9 mouse cellular contexts compared by ENCODE assay signal in the genomic region with DNA sequence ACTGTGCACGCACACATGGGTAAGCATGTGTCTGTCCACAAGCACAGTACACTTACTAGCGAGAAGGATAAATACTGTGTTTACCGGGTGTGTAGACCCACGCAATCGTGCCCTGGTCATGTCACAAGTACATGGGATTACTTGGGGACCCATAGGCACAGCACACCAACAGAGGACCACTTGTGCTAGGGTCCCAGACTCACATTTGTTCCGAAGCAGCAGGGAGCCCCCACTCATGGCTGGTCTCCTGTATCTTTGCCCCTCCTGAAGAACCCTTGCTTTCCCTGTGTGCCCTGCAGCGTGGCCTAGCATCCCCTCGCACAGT. TPM values are rescaled to one million over a fixed set of nuclear protein-coding genes. Genes with fewer than 3 reads are reported as not detected.
DNase-seq lines count a peak whose midpoint lies in the region; ATAC-seq lines count a peak whose summit lies in the region.
"Had no signal": no experiment of that assay in that cellular context is flagged by ENCODE, and none has a peak within 500 bp of the region (broad histone marks: within the 10 kb centered on the region; RNA-seq: fewer than 3 reads in every experiment).

No protein-coding gene starts in this region.

- peaks cover 47% of the 10 kb centered on the region for H3K4me1 ChIP-seq in lung, embryonic 15.5 days
- peaks cover 68% of the 10 kb centered on the region for H3K4me1 ChIP-seq in forebrain, embryonic 16.5 days (replicated peaks; ENCODE audit: control insufficient read depth, insufficient read depth, low read length)
- H3K4me1 ChIP-seq in limb, embryonic 11.5 days (ENCODE audit: control insufficient read depth, insufficient read depth, low read length) = peaks cover 26% of the 10 kb centered on the region; the same call in 1 of the 2 replicates
- H3K4me1 ChIP-seq in stomach, embryonic 15.5 days = peaks cover 33% of the 10 kb centered on the region

- no peak overlapping the region for H3K9ac ChIP-seq in lung, embryonic 15.5 days
- no peak overlapping the region for H3K9ac ChIP-seq in forebrain, embryonic 16.5 days (replicated peaks; ENCODE audit: low read depth, low read length)
- peak overlapping the region; percentile 61; the same call in 1 of the 2 replicates for H3K9ac ChIP-seq in limb, embryonic 11.5 days (ENCODE audit: low read length)
- H3K9ac ChIP-seq in stomach, embryonic 15.5 days = no peak overlapping the region

- ATAC-seq in lung, embryonic 15.5 days (ENCODE audit: borderline replicate concordance, extremely low read depth, low FRiP score, low TSS enrichment) = no peak
- ATAC-seq in forebrain, embryonic 16.5 days = no peak
- no peak for ATAC-seq in limb, embryonic 11.5 days (ENCODE audit: insufficient number of reproducible peaks, low FRiP score, low TSS enrichment, low read depth)
- no peak for ATAC-seq in stomach, embryonic 15.5 days (ENCODE audit: insufficient read depth, low FRiP score, low read depth)

- WGBS in lung, embryonic 15.5 days = 52% methylated on average over 8 of the region's 8 CpGs
- 46% methylated on average over 8 of the region's 8 CpGs for WGBS in forebrain, embryonic 16.5 days
- 47% methylated on average over 8 of the region's 8 CpGs for WGBS in limb, embryonic 11.5 days
- 56% methylated on average over 8 of the region's 8 CpGs for WGBS in stomach, embryonic 15.5 days

- no peak for DNase-seq in lung, adult 18-20 months
- DNase-seq in limb, embryonic 11.5 days (ENCODE audit: low spot score) = no peak
- DNase-seq in c-Kit-positive CD71-positive TER-119-positive erythroid progenitor cells, embryonic 14.5 days (ENCODE audit: low spot score) = no peak
- DNase-seq in left cerebral cortex, postnatal 4 days = no peak
- DNase-seq: gastrocnemius, postnatal 10 days had no signal

- H3K9me3 ChIP-seq in lung, embryonic 15.5 days = no peaks in the 10 kb centered on the region
- no peaks in the 10 kb centered on the region for H3K9me3 ChIP-seq in forebrain, embryonic 16.5 days (ENCODE audit: control insufficient read depth, low read length)
- H3K9me3 ChIP-seq in limb, embryonic 11.5 days (ENCODE audit: control insufficient read depth, low read length) = no peaks in the 10 kb centered on the region
- H3K9me3 ChIP-seq in stomach, embryonic 15.5 days = no peaks in the 10 kb centered on the region

- H3K27ac ChIP-seq in lung, embryonic 15.5 days = no peak overlapping the region
- H3K27ac ChIP-seq in forebrain, embryonic 16.5 days (ENCODE audit: low read length) = no peak overlapping the region
- H3K27ac ChIP-seq in limb, embryonic 11.5 days (replicated peaks; ENCODE audit: low read depth, low read length) = no peak overlapping the region
- H3K27ac ChIP-seq in stomach, embryonic 15.5 days = no peak overlapping the region

- peak overlapping the region; percentile 46; the same call in 1 of the 2 replicates for H3K4me3 ChIP-seq in lung, embryonic 15.5 days
- no peak overlapping the region; the same call in 1 of the 2 replicates for H3K4me3 ChIP-seq in forebrain, embryonic 16.5 days (replicated peaks; ENCODE audit: low read length)
- H3K4me3 ChIP-seq in limb, embryonic 11.5 days (ENCODE audit: low read depth, low read length) = peak overlapping the region; percentile 49
- H3K4me3 ChIP-seq in stomach, embryonic 15.5 days (replicated peaks) = no peak overlapping the region; the same call in 1 of the 2 replicates

- peak overlapping the region; percentile 96 for H3K4me2 ChIP-seq in lung, embryonic 15.5 days
- peak overlapping the region; percentile 99 for H3K4me2 ChIP-seq in forebrain, embryonic 16.5 days (ENCODE audit: low read length)
- H3K4me2 ChIP-seq in limb, embryonic 11.5 days (ENCODE audit: low read depth, severe bottlenecking) = peak overlapping the region; percentile 99
- H3K4me2 ChIP-seq in stomach, embryonic 15.5 days = peak overlapping the region; percentile 94

- peaks cover 44% of the 10 kb centered on the region for H3K27me3 ChIP-seq in lung, embryonic 15.5 days
- no peaks in the 10 kb centered on the region for H3K27me3 ChIP-seq in forebrain, embryonic 16.5 days (replicated peaks; ENCODE audit: control insufficient read depth, insufficient read depth, low read length)
- peaks cover 10% of the 10 kb centered on the region for H3K27me3 ChIP-seq in limb, embryonic 11.5 days (ENCODE audit: control insufficient read depth, insufficient read depth, low read length)
- peaks cover 10% of the 10 kb centered on the region; the same call in 1 of the 2 replicates for H3K27me3 ChIP-seq in stomach, embryonic 15.5 days (replicated peaks)

- H3K36me3 ChIP-seq in lung, embryonic 15.5 days = no peaks in the 10 kb centered on the region
- no peaks in the 10 kb centered on the region for H3K36me3 ChIP-seq in forebrain, embryonic 16.5 days (ENCODE audit: control insufficient read depth, insufficient read depth)
- no peaks in the 10 kb centered on the region for H3K36me3 ChIP-seq in limb, embryonic 11.5 days (ENCODE audit: control insufficient read depth, insufficient read depth, low read length)
- H3K36me3 ChIP-seq in stomach, embryonic 15.5 days = no peaks in the 10 kb centered on the region

- intact Hi-C loops in left cerebral cortex, postnatal 4 days (cut with DNase I) = no loop called here

RNA-seq across cellular contexts. Expression of gene Lix1l, which starts 1.9 kb away (rescaled TPM):
- polyA plus RNA-seq in lung, embryonic 15.5 days (2015; fragmentation: Nextera tagmentation; extraction: Ambion mirVana) = 6.9 and 7.9 TPM in 2 replicates
- polyA plus RNA-seq in forebrain, embryonic 16.5 days (2015; fragmentation: Nextera tagmentation; extraction: Ambion mirVana) = 6.3 and 7.5 TPM in 2 replicates
- 5.7 and 6.4 TPM in 2 replicates for polyA plus RNA-seq in limb, embryonic 11.5 days (2014; fragmentation: Nextera tagmentation; extraction: Ambion mirVana)
- 6.4 and 6.9 TPM in 2 replicates for polyA plus RNA-seq in stomach, embryonic 15.5 days (2015; fragmentation: Nextera tagmentation; extraction: Ambion mirVana)
- 10 to 100 TPM; 55.2 to 64.1 TPM for total RNA-seq in left cerebral cortex, postnatal 4 days (2021)

RNA-seq across cellular contexts. Expression of gene Ankrd34a, which starts 2.6 kb away (rescaled TPM):
- polyA plus RNA-seq in lung, embryonic 15.5 days (2015; fragmentation: Nextera tagmentation; extraction: Ambion mirVana) = 1.8 and 2.2 TPM in 2 replicates
- polyA plus RNA-seq in forebrain, embryonic 16.5 days (2015; fragmentation: Nextera tagmentation; extraction: Ambion mirVana) = 16.2 and 21.9 TPM in 2 replicates
- polyA plus RNA-seq in limb, embryonic 11.5 days (2014; fragmentation: Nextera tagmentation; extraction: Ambion mirVana) = 1.5 and 1.7 TPM in 2 replicates
- 2.2 and 2.5 TPM in 2 replicates for polyA plus RNA-seq in stomach, embryonic 15.5 days (2015; fragmentation: Nextera tagmentation; extraction: Ambion mirVana)
- 10 to 100 TPM; 32.3 to 33.0 TPM for total RNA-seq in left cerebral cortex, postnatal 4 days (2021)

RNA-seq across cellular contexts. Expression of gene Polr3gl, which starts 5.0 kb away (rescaled TPM):
- 38.3 and 39.8 TPM in 2 replicates for polyA plus RNA-seq in lung, embryonic 15.5 days (2015; fragmentation: Nextera tagmentation; extraction: Ambion mirVana)
- 38.7 and 43.1 TPM in 2 replicates for polyA plus RNA-seq in forebrain, embryonic 16.5 days (2015; fragmentation: Nextera tagmentation; extraction: Ambion mirVana)
- 18.8 and 22.8 TPM in 2 replicates for polyA plus RNA-seq in limb, embryonic 11.5 days (2014; fragmentation: Nextera tagmentation; extraction: Ambion mirVana)
- polyA plus RNA-seq in stomach, embryonic 15.5 days (2015; fragmentation: Nextera tagmentation; extraction: Ambion mirVana) = 35.3 and 37.3 TPM in 2 replicates
- 10 to 100 TPM; 28.0 to 28.1 TPM for total RNA-seq in left cerebral cortex, postnatal 4 days (2021)

RNA-seq across cellular contexts. Expression of gene Gm16253, which starts 22.2 kb away (rescaled TPM):
- 1.1 and 1.3 TPM in 2 replicates for polyA plus RNA-seq in lung, embryonic 15.5 days (2015; fragmentation: Nextera tagmentation; extraction: Ambion mirVana)
- 1.6 and 1.8 TPM in 2 replicates for polyA plus RNA-seq in forebrain, embryonic 16.5 days (2015; fragmentation: Nextera tagmentation; extraction: Ambion mirVana)
- polyA plus RNA-seq in limb, embryonic 11.5 days (2014; fragmentation: Nextera tagmentation; extraction: Ambion mirVana) = 0.69 and 1.0 TPM in 2 replicates
- polyA plus RNA-seq in stomach, embryonic 15.5 days (2015; fragmentation: Nextera tagmentation; extraction: Ambion mirVana) = 1.6 and 1.8 TPM in 2 replicates
- total RNA-seq in left cerebral cortex, postnatal 4 days (2021) = not detected
- total RNA-seq: left cerebral cortex, adult 8-10 months had no signal

RNA-seq across cellular contexts. Expression of gene Rbm8a, which starts 30.7 kb away (rescaled TPM):
- polyA plus RNA-seq in lung, embryonic 15.5 days (2015; fragmentation: Nextera tagmentation; extraction: Ambion mirVana) = 127 and 128 TPM in 2 replicates
- polyA plus RNA-seq in forebrain, embryonic 16.5 days (2015; fragmentation: Nextera tagmentation; extraction: Ambion mirVana) = 123 and 132 TPM in 2 replicates
- polyA plus RNA-seq in limb, embryonic 11.5 days (2014; fragmentation: Nextera tagmentation; extraction: Ambion mirVana) = 240 and 241 TPM in 2 replicates
- 113 and 128 TPM in 2 replicates for polyA plus RNA-seq in stomach, embryonic 15.5 days (2015; fragmentation: Nextera tagmentation; extraction: Ambion mirVana)
- 10 to 100 TPM; 56.5 to 66.6 TPM for total RNA-seq in left cerebral cortex, postnatal 4 days (2021)

Comparison
In these comparisons a context has a peak if more than half of its experiments do, and no peak if none do; other contexts are left out.
1. H3K4me3 ChIP-seq: peak in lung, embryonic 15.5 days (single experiment) and limb, embryonic 11.5 days (single experiment); none in forebrain, embryonic 16.5 days (single experiment) and stomach, embryonic 15.5 days (single experiment).
2. Peak in every context shown above with its lines, with median percentiles within 50 percentile points of each other: H3K4me2 ChIP-seq.